Mouse (Mus musculus) bone marrow macrophage, adult 2 months (primary cell): ENCODE results near the gene Arpp19. TPM values are rescaled to one million over a fixed set of nuclear protein-coding genes. Genes with fewer than 3 reads are reported as not detected.

Experiments used
- H3K27ac ChIP-seq: 2 replicates; pipeline ENCODE4 v1.5.1; 2012; ENCODE audit warnings: low read depth, low read length; ENCODE audit not compliant: insufficient read depth
- H3K4me1 ChIP-seq: 2 replicates; pipeline ENCODE4 v1.6.1; 2012; ENCODE audit warnings: low read length; ENCODE audit not compliant: control insufficient read depth, insufficient read depth
- H3K4me3 ChIP-seq: 2 replicates; pipeline ENCODE4 v1.5.1; 2012; ENCODE audit warnings: mild to moderate bottlenecking, low read length, moderate library complexity; ENCODE audit not compliant: insufficient read depth
- CTCF ChIP-seq: IDR thresholded peaks from 2 replicates; pipeline ENCODE4 v1.5.1; 2012; ENCODE audit warnings: low read depth, mild to moderate bottlenecking, low read length, moderate library complexity
- POLR2A ChIP-seq: IDR thresholded peaks from 2 replicates; pipeline ENCODE4 v1.6.1; 2012; ENCODE audit warnings: mild to moderate bottlenecking, low read depth, low read length, borderline replicate concordance
- polyA plus RNA-seq: library from polyadenylated mRNA; stranded (reverse); fragments of >200 nt; gene quantifications from 2 replicates; pipeline ENCODE4 v1.2.4, GENCODE M21; 2012; ENCODE audit not compliant: missing spikeins, insufficient read depth, insufficient read length

Arpp19 gene
- polyA plus RNA-seq, 1 experiment: 176 TPM

DNA sequence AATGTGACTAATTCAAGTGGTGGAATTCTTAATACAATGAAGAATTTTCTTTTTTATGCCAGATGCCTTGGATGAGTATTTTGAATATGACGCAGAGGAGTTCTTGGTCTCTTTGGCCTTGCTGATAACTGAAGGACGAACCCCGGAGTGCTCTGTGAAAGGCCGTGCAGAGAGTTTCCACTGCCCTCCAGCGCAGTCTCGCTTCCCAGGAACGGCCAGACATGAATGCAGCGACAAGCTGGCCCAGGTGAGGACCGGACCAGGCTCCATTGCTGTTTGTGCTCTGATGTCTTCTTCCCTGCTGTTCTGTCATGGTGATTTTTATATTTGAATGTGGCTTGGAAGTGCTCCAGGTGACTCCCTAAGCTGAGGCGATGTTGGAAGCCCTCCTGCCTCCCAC lies 33.2 kb upstream of the Arpp19 start:
- Histone ChIP-seq H3K4me3 (no peak overlapping the region), H3K4me1 (0 out of 2 replicates have a peak, but pooled peaks cover 4% of the 10 kb centered on the region), H3K27ac (no peak overlapping the region)
- TF ChIP-seq POLR2A: no peak
- TF ChIP-seq CTCF: no peak

DNA sequence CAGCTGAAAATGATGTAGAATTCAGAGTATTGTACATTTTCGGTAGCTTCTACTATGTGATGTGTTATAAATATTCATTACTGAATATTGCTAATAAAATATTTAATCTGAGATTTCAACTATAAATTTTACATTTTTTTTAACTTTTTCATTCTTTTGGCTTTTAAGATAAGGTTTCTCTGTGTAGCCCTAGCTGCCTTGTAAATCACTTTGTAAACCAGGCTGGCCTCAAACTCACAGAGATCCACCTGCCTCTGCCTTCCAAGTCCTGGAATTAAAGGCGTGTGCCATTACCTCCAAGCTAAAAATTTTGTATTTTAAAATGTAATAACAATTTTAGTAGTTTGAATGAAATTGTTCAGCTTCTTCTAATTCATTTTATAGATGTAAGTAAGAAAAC lies 20.8 kb upstream of the Arpp19 start:
- Histone ChIP-seq H3K4me1 (no peaks in the 10 kb centered on the region), H3K27ac (no peak overlapping the region), H3K4me3 (no peak overlapping the region)
- TF ChIP-seq POLR2A: no peak
- no peak for TF ChIP-seq CTCF

DNA sequence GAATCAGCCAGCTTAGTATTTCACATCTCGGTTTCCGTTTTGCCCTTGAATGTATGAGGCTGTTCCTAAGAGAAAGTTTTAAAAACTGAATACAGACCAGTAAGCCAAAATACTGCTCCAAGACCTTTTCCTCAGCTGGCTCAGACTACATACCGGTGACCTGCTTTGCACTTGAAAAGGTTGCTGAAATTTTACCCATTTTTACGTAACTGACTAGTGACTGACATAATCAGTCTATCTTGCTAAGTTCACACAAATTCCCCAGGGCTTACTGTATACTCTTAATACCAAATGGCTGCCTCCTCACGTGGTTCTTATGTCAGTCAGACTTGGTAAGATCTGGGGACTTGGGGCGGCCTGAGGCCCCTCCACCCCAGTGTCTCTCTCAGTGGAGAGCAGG lies 18.2 kb upstream of the Arpp19 start:
- Histone ChIP-seq H3K27ac (no peak overlapping the region), H3K4me1 (no peaks in the 10 kb centered on the region), H3K4me3 (no peak overlapping the region)
- TF ChIP-seq POLR2A (no peak), CTCF (no peak)

DNA sequence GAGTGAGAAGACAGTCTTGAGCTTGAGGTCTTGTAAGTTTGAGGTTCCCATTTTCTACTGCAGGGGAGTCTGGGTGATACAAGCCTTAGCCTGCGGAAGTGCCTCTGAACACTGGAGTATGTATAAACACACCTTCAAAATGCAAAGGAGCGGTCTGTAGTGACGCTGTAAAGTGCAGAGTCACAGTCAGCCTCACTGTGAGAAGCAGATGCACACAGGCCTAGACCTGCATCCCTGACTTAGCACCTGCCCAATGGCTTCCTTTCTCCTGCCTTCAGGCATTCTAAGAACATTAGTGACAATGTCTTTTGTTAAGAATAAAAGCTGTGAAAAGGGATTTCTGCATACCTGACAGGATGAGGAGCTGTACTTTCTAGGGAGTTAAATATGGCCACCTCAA lies 17.8 kb upstream of the Arpp19 start:
- TF ChIP-seq POLR2A (no peak), CTCF (no peak)
- no peak overlapping the region for H3K27ac ChIP-seq

DNA sequence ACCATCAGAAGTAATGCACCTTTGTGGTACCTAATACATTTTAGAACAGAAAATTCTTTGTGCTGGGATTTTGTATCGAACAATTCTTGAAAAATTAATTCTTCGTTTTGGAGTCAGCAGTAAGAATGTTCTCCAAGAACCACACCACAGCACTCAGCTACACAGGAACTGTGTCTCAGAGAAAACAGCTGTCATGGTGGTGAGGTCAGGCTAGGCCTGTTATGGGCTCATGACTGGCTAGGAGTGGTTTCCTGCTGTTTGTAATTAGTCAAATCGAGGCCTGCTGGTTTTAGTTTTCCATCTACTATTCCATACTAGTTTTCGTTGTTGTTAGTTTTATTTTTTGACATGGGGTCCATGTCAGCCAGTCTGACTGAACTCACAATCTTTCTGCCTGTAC lies 16.9 kb upstream of the Arpp19 start:
- Histone ChIP-seq H3K4me1 (no peaks in the 10 kb centered on the region), H3K27ac (no peak overlapping the region), H3K4me3 (no peak overlapping the region)
- TF ChIP-seq CTCF: no peak
- TF ChIP-seq POLR2A: no peak

More for the DNA sequence above, 17.8 kb upstream of the Arpp19 start:
- H3K4me1 ChIP-seq: no peaks in the 10 kb centered on the region
- no peak overlapping the region for H3K4me3 ChIP-seq

DNA sequence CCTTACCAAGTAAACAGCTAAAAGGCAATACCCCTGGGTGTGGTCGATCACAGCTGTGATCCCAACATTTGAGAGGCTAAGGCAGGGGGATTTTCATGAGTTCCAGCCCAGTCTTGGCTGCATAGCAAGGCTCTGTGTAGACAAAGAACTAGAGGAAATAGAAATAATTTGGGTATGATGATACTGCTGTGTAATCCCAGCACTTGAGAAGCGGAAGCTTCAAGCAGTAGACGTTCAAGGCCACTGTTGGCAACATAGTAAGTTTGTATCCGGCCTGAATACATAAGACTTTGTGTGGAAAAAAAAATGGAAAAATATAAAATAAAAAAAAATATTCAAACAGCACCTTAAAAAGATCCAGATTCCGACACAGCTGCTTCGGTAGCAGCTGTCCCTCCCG lies 14.9 kb upstream of the Arpp19 start:
- Histone ChIP-seq H3K27ac (no peak overlapping the region), H3K4me1 (no peaks in the 10 kb centered on the region), H3K4me3 (no peak overlapping the region)
- TF ChIP-seq CTCF (no peak), POLR2A (no peak)

DNA sequence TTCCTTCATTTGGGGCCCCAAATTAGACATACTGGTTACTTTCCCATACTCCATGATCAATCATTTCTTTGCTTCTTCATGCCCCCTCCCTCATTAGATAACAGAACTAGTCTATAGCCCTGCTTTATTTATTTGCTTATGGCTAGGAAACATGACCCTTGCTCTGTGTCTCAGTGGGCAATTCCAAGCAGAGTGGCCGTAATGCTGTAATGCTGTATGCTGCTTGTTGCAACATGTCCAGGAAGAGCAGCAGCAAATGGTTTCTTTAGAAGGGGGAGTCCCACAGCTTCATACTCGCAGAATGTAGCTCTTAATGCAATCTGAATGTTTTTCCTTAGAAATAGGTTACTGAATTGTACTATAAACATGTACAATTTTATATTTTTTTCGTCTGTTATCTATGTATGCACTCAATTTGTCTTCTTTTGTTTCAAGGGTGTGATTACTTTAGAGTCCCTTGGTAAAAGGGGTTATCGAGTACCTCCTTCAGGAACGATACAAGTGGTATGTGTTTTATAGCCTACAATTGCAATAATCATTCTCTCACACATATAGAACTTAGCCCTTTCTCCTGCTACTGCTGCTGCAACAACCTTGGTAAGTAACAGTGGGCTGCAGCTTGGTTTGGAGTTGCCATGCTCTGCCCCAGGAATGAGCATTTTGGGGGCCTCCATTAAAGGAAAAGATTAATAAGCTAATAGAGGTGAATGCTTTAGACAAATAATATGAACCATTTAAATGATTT lies 14.1 kb upstream of the Arpp19 start:
- no peak for TF ChIP-seq CTCF
- TF ChIP-seq POLR2A: no peak
- Histone ChIP-seq H3K4me3 (no peak overlapping the region), H3K4me1 (no peaks in the 10 kb centered on the region), H3K27ac (no peak overlapping the region)

DNA sequence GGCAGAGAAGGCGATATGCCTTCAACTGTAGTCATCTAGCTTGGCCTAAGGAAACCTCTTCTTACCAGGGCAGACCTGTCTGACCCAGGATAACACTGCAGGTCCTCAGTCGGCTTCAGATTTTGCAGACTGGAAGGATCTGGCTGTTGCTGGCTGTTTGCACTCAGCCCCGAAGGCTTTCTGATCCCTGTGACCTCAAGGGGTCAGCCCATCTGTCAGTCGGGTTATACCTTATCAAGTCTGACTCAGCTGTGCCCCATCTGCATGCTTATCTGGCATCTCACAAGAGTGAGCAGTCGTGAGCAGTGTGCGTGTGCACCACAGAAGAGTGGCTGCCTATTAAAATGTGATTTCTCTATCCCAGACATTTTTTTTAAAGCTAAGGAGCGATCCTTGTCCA lies 13.3 kb upstream of the Arpp19 start:
- no peaks in the 10 kb centered on the region for H3K4me1 ChIP-seq
- no peak overlapping the region for H3K27ac ChIP-seq
- no peak for TF ChIP-seq CTCF
- TF ChIP-seq POLR2A: no peak
- H3K4me3 ChIP-seq: no peak overlapping the region

DNA sequence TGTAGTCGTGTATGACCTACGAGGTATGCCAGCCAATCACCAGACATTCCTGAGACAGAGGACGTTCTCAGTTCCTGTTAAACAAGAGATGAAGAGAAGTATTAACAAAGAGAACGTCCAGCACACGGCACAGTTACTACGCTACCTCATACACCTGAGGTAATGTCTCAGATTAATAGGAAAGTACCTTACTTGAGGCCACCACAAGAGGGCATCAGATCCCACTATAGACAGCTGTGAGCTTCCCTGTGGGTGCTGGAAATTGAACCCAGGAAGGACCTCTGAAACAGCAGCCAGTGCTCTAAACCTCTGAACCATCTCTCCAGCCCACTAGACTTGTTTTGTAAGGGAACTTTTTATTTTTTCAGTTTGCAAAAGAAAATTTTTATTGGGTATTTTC lies 11.7 kb upstream of the Arpp19 start:
- no peak overlapping the region for H3K4me3 ChIP-seq
- TF ChIP-seq POLR2A (no peak), CTCF (no peak)
- no peaks in the 10 kb centered on the region for H3K4me1 ChIP-seq
- H3K27ac ChIP-seq: no peak overlapping the region

DNA sequence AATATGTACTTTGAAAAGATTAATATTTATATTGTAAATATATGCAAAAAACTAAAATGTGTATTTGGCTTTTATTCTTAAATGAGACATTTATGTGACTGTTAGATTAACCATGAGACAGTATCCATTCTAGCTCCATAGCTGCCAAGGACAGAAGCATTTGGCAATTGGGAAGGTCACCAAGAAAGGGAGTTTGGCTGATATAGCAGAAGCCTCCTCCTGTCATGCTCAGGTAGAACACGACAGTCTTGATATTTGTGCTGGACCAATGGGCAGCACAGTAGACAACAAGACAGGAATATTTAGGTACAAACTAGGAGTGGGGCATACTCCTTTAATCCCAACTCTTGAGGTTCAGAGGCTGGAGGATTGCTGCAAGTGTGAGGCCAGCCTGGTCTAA lies 5.0 kb upstream of the Arpp19 start:
- Histone ChIP-seq H3K27ac (no peak overlapping the region), H3K4me1 (peaks cover 6% of the 10 kb centered on the region), H3K4me3 (no peak overlapping the region)
- no peak for TF ChIP-seq POLR2A
- TF ChIP-seq CTCF: no peak

DNA sequence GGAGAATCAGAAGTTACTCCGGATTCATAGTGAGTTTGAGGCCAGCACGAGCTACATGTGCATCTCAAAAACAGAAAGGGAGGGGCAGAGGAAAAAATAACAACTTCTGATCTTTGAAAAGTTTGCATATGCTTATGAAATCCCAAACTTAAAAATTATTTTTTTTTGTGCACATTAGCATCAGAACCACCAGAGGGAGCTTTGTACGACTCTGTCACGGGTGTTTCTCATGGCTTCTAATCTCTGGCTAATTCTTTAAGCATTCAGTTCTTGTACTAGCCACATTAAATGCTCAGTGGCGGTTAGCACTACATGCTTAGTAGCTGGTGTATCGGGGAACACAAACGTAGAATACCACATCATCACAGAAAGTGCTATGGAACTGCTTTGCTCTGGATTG lies 4.3 kb upstream of the Arpp19 start:
- TF ChIP-seq CTCF (no peak), POLR2A (no peak)
- H3K4me1 ChIP-seq: peaks cover 6% of the 10 kb centered on the region
- no peak overlapping the region for H3K27ac ChIP-seq
- no peak overlapping the region for H3K4me3 ChIP-seq
